Mouse (Mus musculus): ENCODE measurements at regions not wholly inside any gene's neighbourhood (a gene's known extent, or its start where the extent isn't known, plus 50 kb on each side); places are given as distances from the start of the nearest gene placed in this dataset.

DNA sequence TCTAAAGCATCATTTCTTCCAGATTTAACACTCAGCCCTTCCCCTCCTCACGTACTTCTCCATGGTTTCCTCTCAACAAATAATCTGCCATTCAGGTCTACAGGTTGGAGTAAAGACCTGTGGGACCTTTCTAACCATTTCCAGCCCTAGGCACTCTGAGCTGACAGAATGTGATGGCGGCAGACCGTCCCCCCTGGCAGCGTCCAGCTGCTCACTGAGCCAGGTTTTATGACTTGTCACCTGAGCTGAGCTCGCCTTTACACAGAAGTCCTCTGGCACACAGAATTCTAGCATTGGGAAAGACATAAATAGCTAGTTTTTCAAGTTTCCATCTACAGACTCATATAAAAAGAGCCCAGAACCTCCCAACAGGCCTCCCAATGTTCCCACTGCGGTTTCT, 131.8 kb upstream of the Syt6 start:
- Histone ChIP-seq H3K9me3 (ENCODE audit: low read length) (no peaks in the 10 kb centered on the region), H3K4me3 (replicated peaks; ENCODE audit: low read length) (no peak overlapping the region), H3K27me3 (ENCODE audit: insufficient read depth, low read length) (no peaks in the 10 kb centered on the region), H3K4me1 (replicated peaks; ENCODE audit: low read depth, low read length) (no peaks in the 10 kb centered on the region; the same call in 1 of the 2 replicates), H3K36me3 (ENCODE audit: insufficient read depth, low read length) (no peaks in the 10 kb centered on the region)
- no peak for TF ChIP-seq NANOG (IDR thresholded peaks at IDR 0.05; ENCODE audit: borderline replicate concordance, low read length)
- TF ChIP-seq CTCF (conservative IDR thresholded peaks at IDR 0.05; ENCODE audit: low read length): no peak
- no peak for TF ChIP-seq POU5F1 (IDR thresholded peaks at IDR 0.05; ENCODE audit: borderline replicate concordance, low read length)

DNA sequence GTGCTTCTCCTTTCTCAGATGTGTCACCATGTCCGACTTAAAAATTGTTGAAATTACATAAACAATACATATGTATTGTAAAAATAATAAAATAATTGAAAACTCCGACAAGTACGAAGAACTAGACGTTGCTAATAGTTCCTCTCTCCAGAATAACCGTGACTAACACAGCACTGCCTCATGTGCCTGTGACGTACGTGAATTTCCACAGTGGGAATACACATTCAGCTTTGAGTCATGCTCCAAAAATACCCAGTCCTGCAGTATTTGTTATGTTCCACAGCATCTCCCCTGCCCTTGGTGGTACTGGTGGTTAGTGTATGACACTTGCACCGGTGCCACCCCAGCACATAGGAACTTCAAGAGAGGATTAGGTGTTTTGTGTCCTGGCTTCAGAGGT, 129.2 kb upstream of the Syt6 start:
- no peaks in the 10 kb centered on the region for H3K36me3 ChIP-seq (ENCODE audit: insufficient read depth, low read length)
- no peaks in the 10 kb centered on the region for H3K4me1 ChIP-seq (replicated peaks; ENCODE audit: low read depth, low read length)
- H3K4me3 ChIP-seq (replicated peaks; ENCODE audit: low read length): no peak overlapping the region
- TF ChIP-seq POU5F1 (IDR thresholded peaks at IDR 0.05; ENCODE audit: borderline replicate concordance, low read length) (no peak), NANOG (IDR thresholded peaks at IDR 0.05; ENCODE audit: borderline replicate concordance, low read length) (no peak), CTCF (conservative IDR thresholded peaks at IDR 0.05; ENCODE audit: low read length) (no peak)
- no peaks in the 10 kb centered on the region for H3K27me3 ChIP-seq (ENCODE audit: insufficient read depth, low read length)
- no peaks in the 10 kb centered on the region for H3K9me3 ChIP-seq (ENCODE audit: low read length)

- TF ChIP-seq POU5F1 (IDR thresholded peaks at IDR 0.05; ENCODE audit: borderline replicate concordance, low read length): no peak
- no peak for TF ChIP-seq CTCF (conservative IDR thresholded peaks at IDR 0.05; ENCODE audit: low read length)
- TF ChIP-seq NANOG (IDR thresholded peaks at IDR 0.05; ENCODE audit: borderline replicate concordance, low read length): no peak
- no peaks in the 10 kb centered on the region for H3K4me1 ChIP-seq (replicated peaks; ENCODE audit: low read depth, low read length)
- no peak overlapping the region for H3K4me3 ChIP-seq (replicated peaks; ENCODE audit: low read length)
- no peaks in the 10 kb centered on the region for H3K27me3 ChIP-seq (ENCODE audit: insufficient read depth, low read length)
- H3K36me3 ChIP-seq (ENCODE audit: insufficient read depth, low read length): no peaks in the 10 kb centered on the region
- H3K9me3 ChIP-seq (ENCODE audit: low read length): no peaks in the 10 kb centered on the region
Observed at GRCm38 (mm10) chr3:103449851-103450250, 125.2 kb upstream of the Syt6 start.

- no peak overlapping the region for H3K4me3 ChIP-seq (replicated peaks; ENCODE audit: low read length)
- no peaks in the 10 kb centered on the region for H3K36me3 ChIP-seq (ENCODE audit: insufficient read depth, low read length)
- H3K9me3 ChIP-seq (ENCODE audit: low read length): no peaks in the 10 kb centered on the region
- TF ChIP-seq NANOG (IDR thresholded peaks at IDR 0.05; ENCODE audit: borderline replicate concordance, low read length) (no peak), POU5F1 (IDR thresholded peaks at IDR 0.05; ENCODE audit: borderline replicate concordance, low read length) (no peak), CTCF (conservative IDR thresholded peaks at IDR 0.05; ENCODE audit: low read length) (no peak)
- H3K4me1 ChIP-seq (replicated peaks; ENCODE audit: low read depth, low read length): no peaks in the 10 kb centered on the region
- no peaks in the 10 kb centered on the region for H3K27me3 ChIP-seq (ENCODE audit: insufficient read depth, low read length)
Observed at GRCm38 (mm10) chr3:103451971-103452370, 123.1 kb upstream of the Syt6 start.

DNA sequence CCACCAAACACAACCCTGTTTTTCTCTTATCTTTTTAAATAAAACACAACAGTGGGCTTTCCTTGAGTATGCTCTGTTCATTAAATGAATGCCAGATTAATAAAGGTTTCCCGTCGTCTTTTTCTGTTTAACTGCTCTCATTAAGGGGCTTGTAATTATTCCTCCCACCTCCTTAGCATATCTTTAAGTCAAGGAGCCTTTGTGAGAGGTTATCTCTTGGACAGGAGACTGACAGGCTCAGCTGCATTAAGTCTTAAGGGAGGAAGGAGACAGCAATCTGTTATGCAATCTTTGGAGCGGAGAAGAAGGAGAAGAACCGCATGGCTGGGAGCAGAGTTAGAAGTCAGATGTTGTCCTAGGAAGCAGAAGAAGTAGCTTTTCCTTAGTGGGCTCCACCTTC, 111.3 kb upstream of the Syt6 start:
- H3K4me1 ChIP-seq (replicated peaks; ENCODE audit: low read depth, low read length): no peaks in the 10 kb centered on the region
- H3K4me3 ChIP-seq (replicated peaks; ENCODE audit: low read length): no peak overlapping the region
- TF ChIP-seq NANOG (IDR thresholded peaks at IDR 0.05; ENCODE audit: borderline replicate concordance, low read length): no peak
- no peak for TF ChIP-seq POU5F1 (IDR thresholded peaks at IDR 0.05; ENCODE audit: borderline replicate concordance, low read length)
- TF ChIP-seq CTCF (conservative IDR thresholded peaks at IDR 0.05; ENCODE audit: low read length): no peak
- H3K36me3 ChIP-seq (ENCODE audit: insufficient read depth, low read length): no peaks in the 10 kb centered on the region
- peaks cover 16% of the 10 kb centered on the region for H3K27me3 ChIP-seq (ENCODE audit: insufficient read depth, low read length)
- H3K9me3 ChIP-seq (ENCODE audit: low read length): no peaks in the 10 kb centered on the region

DNA sequence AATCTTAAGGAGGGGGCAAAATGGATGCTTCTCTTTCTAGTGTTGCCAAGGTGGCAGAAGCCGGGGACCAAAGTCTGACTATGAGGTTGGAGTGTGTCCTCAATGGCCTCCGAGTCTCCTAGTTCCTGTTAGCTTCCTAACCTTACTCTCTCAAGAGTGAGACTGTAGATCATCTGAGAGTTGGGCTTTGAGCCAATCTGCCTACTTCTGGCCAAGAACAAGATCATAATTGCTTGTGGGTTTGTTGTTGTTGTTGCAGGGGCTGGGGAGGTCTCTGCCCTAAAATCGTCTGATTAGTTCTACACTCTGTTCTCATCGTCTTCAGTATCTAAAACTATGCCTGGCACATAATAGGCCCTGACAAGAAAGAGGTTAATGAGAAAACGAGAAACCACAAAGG, 110.8 kb upstream of the Syt6 start:
- H3K4me1 ChIP-seq (replicated peaks; ENCODE audit: low read depth, low read length): no peaks in the 10 kb centered on the region
- H3K36me3 ChIP-seq (ENCODE audit: insufficient read depth, low read length): no peaks in the 10 kb centered on the region
- no peaks in the 10 kb centered on the region for H3K9me3 ChIP-seq (ENCODE audit: low read length)
- no peak overlapping the region for H3K4me3 ChIP-seq (replicated peaks; ENCODE audit: low read length)
- H3K27me3 ChIP-seq (ENCODE audit: insufficient read depth, low read length): peaks cover 16% of the 10 kb centered on the region
- no peak for TF ChIP-seq NANOG (IDR thresholded peaks at IDR 0.05; ENCODE audit: borderline replicate concordance, low read length)
- TF ChIP-seq CTCF (conservative IDR thresholded peaks at IDR 0.05; ENCODE audit: low read length): no peak
- TF ChIP-seq POU5F1 (IDR thresholded peaks at IDR 0.05; ENCODE audit: borderline replicate concordance, low read length): no peak

DNA sequence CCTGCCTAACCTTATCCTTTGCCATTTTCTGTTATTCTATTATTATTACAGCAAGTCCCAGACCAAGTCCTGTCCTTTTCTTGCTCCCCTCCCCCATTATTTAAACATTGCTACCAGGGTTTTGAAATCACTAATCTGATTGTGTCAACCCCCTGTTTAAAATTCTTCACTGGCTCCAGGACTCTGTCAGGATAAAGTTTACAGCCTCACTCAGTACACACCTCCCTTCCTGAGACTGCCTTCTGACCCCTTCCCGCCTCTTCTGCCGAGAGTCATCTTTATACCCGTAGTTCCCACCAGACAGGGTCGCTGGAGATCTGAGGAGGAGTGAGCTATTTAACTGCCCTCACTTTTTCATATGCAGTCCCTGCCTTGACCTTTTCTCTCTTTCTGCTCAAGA, 110.3 kb upstream of the Syt6 start:
- no peak for TF ChIP-seq NANOG (IDR thresholded peaks at IDR 0.05; ENCODE audit: borderline replicate concordance, low read length)
- TF ChIP-seq POU5F1 (IDR thresholded peaks at IDR 0.05; ENCODE audit: borderline replicate concordance, low read length): no peak
- no peak for TF ChIP-seq CTCF (conservative IDR thresholded peaks at IDR 0.05; ENCODE audit: low read length)
- Histone ChIP-seq H3K9me3 (ENCODE audit: low read length) (no peaks in the 10 kb centered on the region), H3K36me3 (ENCODE audit: insufficient read depth, low read length) (no peaks in the 10 kb centered on the region), H3K27me3 (ENCODE audit: insufficient read depth, low read length) (peaks cover 16% of the 10 kb centered on the region), H3K4me1 (replicated peaks; ENCODE audit: low read depth, low read length) (no peaks in the 10 kb centered on the region), H3K4me3 (replicated peaks; ENCODE audit: low read length) (no peak overlapping the region)

DNA sequence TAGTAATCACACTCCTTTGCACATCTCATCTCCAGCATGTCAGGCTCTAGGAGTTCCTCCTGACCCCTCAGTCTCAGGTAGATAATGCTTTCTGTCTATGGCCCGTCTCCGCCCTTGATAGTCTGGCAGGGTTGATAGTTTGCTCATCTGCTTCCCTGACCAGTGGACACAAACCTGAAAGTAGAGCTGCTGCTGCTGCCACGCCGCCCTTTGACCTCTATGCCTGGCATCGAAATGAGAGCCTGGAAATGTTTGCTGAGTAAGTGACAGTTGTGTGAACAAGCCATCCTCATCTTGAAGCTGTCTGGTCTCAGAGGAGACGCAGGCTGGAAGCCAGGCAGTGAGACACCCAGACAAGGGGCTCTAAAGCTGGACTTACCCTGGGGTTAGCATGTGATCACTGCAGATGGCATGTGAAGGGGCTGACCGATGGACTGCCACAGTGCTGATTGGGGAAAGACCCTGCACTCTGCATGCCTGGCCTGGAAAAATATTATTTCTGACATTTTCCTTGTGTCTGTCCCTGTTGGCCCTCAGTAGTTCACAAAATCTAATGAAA, 109.8 kb upstream of the Syt6 start:
- H3K9me3 ChIP-seq (ENCODE audit: low read length): no peaks in the 10 kb centered on the region
- no peaks in the 10 kb centered on the region for H3K36me3 ChIP-seq (ENCODE audit: insufficient read depth, low read length)
- no peak overlapping the region for H3K4me3 ChIP-seq (replicated peaks; ENCODE audit: low read length)
- TF ChIP-seq POU5F1 (IDR thresholded peaks at IDR 0.05; ENCODE audit: borderline replicate concordance, low read length) (no peak), CTCF (conservative IDR thresholded peaks at IDR 0.05; ENCODE audit: low read length) (no peak), NANOG (IDR thresholded peaks at IDR 0.05; ENCODE audit: borderline replicate concordance, low read length) (no peak)
- H3K27me3 ChIP-seq (ENCODE audit: insufficient read depth, low read length): peaks cover 14% of the 10 kb centered on the region; the same call in 1 of the 2 replicates
- H3K4me1 ChIP-seq (replicated peaks; ENCODE audit: low read depth, low read length): no peaks in the 10 kb centered on the region

DNA sequence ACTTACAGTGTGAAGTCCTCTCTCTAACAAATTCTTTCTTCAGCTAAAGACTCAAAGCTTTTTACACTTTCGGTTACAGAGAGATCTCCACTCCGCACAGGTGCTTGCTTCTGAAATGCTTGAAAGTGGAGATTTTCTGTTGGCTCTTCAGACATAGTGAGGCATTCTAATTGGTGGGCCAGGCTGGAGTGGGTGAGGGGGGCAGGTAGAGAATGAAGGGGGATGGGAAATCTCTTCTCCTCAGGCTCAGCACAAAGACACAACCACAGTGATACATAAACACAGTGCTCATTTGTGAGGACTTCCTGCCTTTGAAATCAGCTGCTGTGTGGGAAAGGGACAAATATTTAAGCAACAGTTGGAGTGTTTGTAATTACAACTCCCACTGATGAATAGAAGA, 109.1 kb upstream of the Syt6 start:
- TF ChIP-seq CTCF (conservative IDR thresholded peaks at IDR 0.05; ENCODE audit: low read length) (no peak), NANOG (IDR thresholded peaks at IDR 0.05; ENCODE audit: borderline replicate concordance, low read length) (no peak), POU5F1 (IDR thresholded peaks at IDR 0.05; ENCODE audit: borderline replicate concordance, low read length) (no peak)
- peaks cover 11% of the 10 kb centered on the region; the same call in 1 of the 2 replicates for H3K27me3 ChIP-seq (ENCODE audit: insufficient read depth, low read length)
- H3K4me3 ChIP-seq (replicated peaks; ENCODE audit: low read length): no peak overlapping the region
- no peaks in the 10 kb centered on the region for H3K4me1 ChIP-seq (replicated peaks; ENCODE audit: low read depth, low read length)
- no peaks in the 10 kb centered on the region for H3K36me3 ChIP-seq (ENCODE audit: insufficient read depth, low read length)
- no peaks in the 10 kb centered on the region for H3K9me3 ChIP-seq (ENCODE audit: low read length)
